Mouse (Mus musculus): ENCODE data around the gene Chst3.
A peak's percentile ranks its signal among the peaks of the same experiment; 100 is the strongest.
"Not testable (repeated sequence)": the region's sequence is repeated elsewhere in the genome, so short reads cannot be mapped to it uniquely, and the experiment has no call there.

Chst3 gene

GRCm38 (mm10) chr10:60199378-60199777 lies 19.7 kb downstream of the Chst3 start:
- DNase-seq (ENCODE audit: low read depth, low spot score): no peak

GRCm38 (mm10) chr10:60197406-60197821 lies 21.6 kb downstream of the Chst3 start:
- DNase-seq (ENCODE audit: low read depth, low spot score): no peak

GRCm38 (mm10) chr10:60196971-60197370 lies 22.1 kb downstream of the Chst3 start:
- no peak for DNase-seq (ENCODE audit: low read depth, low spot score)

- peak; percentile 65 for DNase-seq (ENCODE audit: low read depth, low spot score)
Measured at GRCm38 (mm10) chr10:60195087-60195486, 24.0 kb downstream of the Chst3 start.

GRCm38 (mm10) chr10:60193532-60194423 lies 25.3 kb downstream of the Chst3 start:
- DNase-seq (ENCODE audit: low read depth, low spot score): peak; percentile 85

GRCm38 (mm10) chr10:60191796-60192195 lies 27.3 kb downstream of the Chst3 start:
- DNase-seq (ENCODE audit: low read depth, low spot score): peak; percentile 88

- no peak for DNase-seq (ENCODE audit: low read depth, low spot score)
Measured at GRCm38 (mm10) chr10:60189534-60190186, 29.4 kb downstream of the Chst3 start.

GRCm38 (mm10) chr10:60186191-60186945 lies 32.7 kb downstream of the Chst3 start:
- no peak for DNase-seq (ENCODE audit: low read depth, low spot score)

GRCm38 (mm10) chr10:60185023-60185709 lies 33.9 kb downstream of the Chst3 start:
- no peak for DNase-seq (ENCODE audit: low read depth, low spot score)

GRCm38 (mm10) chr10:60175306-60175705 lies 43.8 kb downstream of the Chst3 start:
- DNase-seq (ENCODE audit: low read depth, low spot score): not testable (repeated sequence)

GRCm38 (mm10) chr10:60174506-60174905 lies 44.6 kb downstream of the Chst3 start:
- DNase-seq (ENCODE audit: low read depth, low spot score): no peak

GRCm38 (mm10) chr10:60173035-60173434 lies 46.0 kb downstream of the Chst3 start:
- no peak for DNase-seq (ENCODE audit: low read depth, low spot score)

- DNase-seq (ENCODE audit: low read depth, low spot score): no peak
Measured at GRCm38 (mm10) chr10:60172306-60172705, 46.8 kb downstream of the Chst3 start.

- DNase-seq (ENCODE audit: low read depth, low spot score): no peak
Measured at GRCm38 (mm10) chr10:60171368-60171767, 47.7 kb downstream of the Chst3 start.

- no peak for DNase-seq (ENCODE audit: low read depth, low spot score)
Measured at GRCm38 (mm10) chr10:60170326-60171089, 48.6 kb downstream of the Chst3 start.

- DNase-seq (ENCODE audit: low read depth, low spot score): no peak
Measured at GRCm38 (mm10) chr10:60168960-60169359, 50.1 kb downstream of the Chst3 start.

- no peak for DNase-seq (ENCODE audit: low read depth, low spot score)
Measured at GRCm38 (mm10) chr10:60168306-60168705, 50.8 kb downstream of the Chst3 start.

- DNase-seq (ENCODE audit: low read depth, low spot score): no peak
Measured at GRCm38 (mm10) chr10:60166068-60166467, 53.0 kb downstream of the Chst3 start.

- DNase-seq (ENCODE audit: low read depth, low spot score): no peak
Measured at GRCm38 (mm10) chr10:60164869-60165268, 54.2 kb downstream of the Chst3 start.

GRCm38 (mm10) chr10:60162973-60163255 lies 56.1 kb downstream of the Chst3 start:
- DNase-seq (ENCODE audit: low read depth, low spot score): no peak
